Mouse (Mus musculus) midbrain, embryonic 16.5 days (tissue): Measurements from ENCODE around the gene Rnf216. TPM values are rescaled to one million over a fixed set of nuclear protein-coding genes. Genes with fewer than 3 reads are reported as not detected.

Experiments
- ATAC-seq: fragments of 200-750 bp; cut with Nextera tagmentation; 2 replicates; pipeline ENCODE4 v1.8.0; 2017; ENCODE audit warnings: moderate TSS enrichment
- H3K27ac ChIP-seq: fragments of 300-500 bp; sonication (generic); 2 replicates; pipeline ENCODE4 v1.5.1; 2014; ENCODE audit warnings: mild to moderate bottlenecking, low read length, mixed read lengths
- H3K27me3 ChIP-seq: fragments of 300-500 bp; sonication (generic); 2 replicates; pipeline ENCODE4 v1.6.1; 2014; ENCODE audit warnings: low read depth, low read length, mixed read lengths; ENCODE audit not compliant: control insufficient read depth, insufficient read depth
- H3K36me3 ChIP-seq: fragments of 300-500 bp; sonication (generic); 2 replicates; pipeline ENCODE4 v1.6.1; 2014; ENCODE audit warnings: mild to moderate bottlenecking, low read length, moderate library complexity, mixed read lengths; ENCODE audit not compliant: control insufficient read depth, insufficient read depth
- H3K4me1 ChIP-seq: fragments of 300-500 bp; sonication (generic); 2 replicates; pipeline ENCODE4 v1.6.1; 2014; ENCODE audit warnings: mild to moderate bottlenecking, low read length, mixed read lengths; ENCODE audit not compliant: control insufficient read depth, insufficient read depth
- H3K4me2 ChIP-seq: fragments of 300-500 bp; sonication (generic); 2 replicates; pipeline ENCODE4 v1.6.1; 2014; ENCODE audit warnings: mild to moderate bottlenecking, low read length, mixed read lengths
- H3K4me3 ChIP-seq: fragments of 300-500 bp; sonication (generic); 2 replicates; pipeline ENCODE4 v1.5.1; 2014; ENCODE audit warnings: low read depth, mild to moderate bottlenecking, low read length, moderate library complexity, mixed read lengths
- H3K9ac ChIP-seq: fragments of 300-500 bp; sonication (generic); 2 replicates; pipeline ENCODE4 v1.6.1; 2014; ENCODE audit warnings: low read depth, low read length, mixed read lengths
- H3K9me3 ChIP-seq: fragments of 300-500 bp; sonication (generic); replicated peaks from 2 replicates; pipeline ENCODE4 v1.6.1; 2014; ENCODE audit warnings: mild to moderate bottlenecking, low read length, mixed read lengths; ENCODE audit not compliant: control insufficient read depth, poor library complexity, severe bottlenecking
- WGBS: fragments of 180-500 bp; shearing (Covaris S2); extraction: QIAGEN DNeasy Blood & Tissue Kit; methylation state at CpG from one replicate; pipeline ENCODE4 v1.1.7; 2014; 5-methylcytosine and 5-hydroxymethylcytosine counted together
- polyA plus RNA-seq: library from polyadenylated mRNA; unstranded; fragments of >200 nt; fragmentation: Nextera tagmentation; extraction: Ambion mirVana; gene quantifications from 2 replicates; pipeline ENCODE4 v1.2.1, GENCODE M21; 2015

The Rnf216 gene
- polyA plus RNA-seq, 1 experiment from 2014 or later = 28.9 TPM

DNA sequence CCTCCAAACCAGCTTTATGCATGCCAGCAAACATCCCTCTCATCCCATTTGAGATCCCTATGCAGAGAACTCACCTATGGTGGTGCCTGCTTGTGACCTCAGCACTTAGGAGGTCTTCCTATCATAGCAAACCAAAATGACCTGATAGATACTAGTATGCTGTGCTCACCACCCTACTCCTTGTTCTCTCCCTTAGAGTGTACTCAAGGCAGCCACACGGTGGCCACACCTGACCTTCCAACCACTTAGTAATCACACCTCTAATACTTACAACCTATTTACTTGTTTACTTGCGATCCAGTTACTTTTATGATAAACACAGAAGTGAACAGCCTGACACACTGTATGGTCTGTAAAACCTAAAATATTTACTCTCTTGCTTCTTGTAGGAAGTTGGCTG is 58.1 kb downstream of the Rnf216 start:
- WGBS = 93% methylated on average over 2 of the region's 2 CpGs
- H3K4me2 ChIP-seq = no peak overlapping the region
- no peak overlapping the region for H3K4me3 ChIP-seq
- no peak overlapping the region for H3K9ac ChIP-seq
- 0 out of 2 replicates have a peak overlapping the region, but pooled peaks have one; percentile 3 for H3K27ac ChIP-seq
- no peaks in the 10 kb centered on the region for H3K36me3 ChIP-seq
- no peaks in the 10 kb centered on the region for H3K9me3 ChIP-seq
- H3K4me1 ChIP-seq = peaks cover 19% of the 10 kb centered on the region
- no peak for ATAC-seq
- H3K27me3 ChIP-seq = no peaks in the 10 kb centered on the region

DNA sequence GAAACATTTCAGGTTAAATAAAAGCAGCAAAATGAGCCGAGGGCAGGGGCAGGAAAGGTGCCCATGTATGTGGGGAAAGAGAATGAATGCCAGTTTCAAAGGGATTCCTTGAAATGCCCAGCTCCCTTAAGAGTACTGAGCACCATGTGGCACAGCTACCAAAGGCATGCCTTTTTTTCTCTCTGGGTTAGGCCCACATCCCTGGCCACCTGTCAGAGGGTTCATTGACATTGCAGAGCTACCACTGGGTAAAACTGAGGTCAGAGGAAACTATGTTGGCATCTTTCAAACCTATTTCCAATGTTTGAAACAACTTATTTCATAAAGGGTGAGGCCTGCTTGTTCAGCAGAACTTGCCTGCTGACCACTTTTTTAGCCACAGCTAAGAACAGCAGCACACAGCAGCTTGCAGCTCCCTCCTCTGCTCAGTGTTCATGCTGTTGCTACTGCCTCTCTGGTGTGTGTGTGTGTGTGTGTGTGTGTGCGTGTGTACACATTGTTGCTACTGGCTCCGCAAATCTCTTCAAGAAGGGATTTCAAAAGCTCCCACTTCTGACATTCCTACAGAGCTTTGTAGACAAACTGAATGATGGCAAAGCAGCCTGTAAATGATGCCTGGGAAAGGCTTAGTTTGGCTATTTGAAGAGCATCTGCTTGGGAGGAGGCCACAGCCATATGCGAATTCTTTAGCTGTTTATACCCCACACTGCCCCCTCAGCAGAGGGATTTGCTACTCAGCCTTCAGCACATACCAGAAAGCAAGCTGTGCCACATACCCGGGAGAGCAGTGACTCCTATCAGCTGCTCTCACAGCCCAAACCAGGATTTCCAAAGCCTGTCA is 59.4 kb downstream of the Rnf216 start:
- Histone ChIP-seq H3K4me3 (no peak overlapping the region), H3K4me1 (peaks cover 28% of the 10 kb centered on the region), H3K9ac (0 out of 2 replicates have a peak overlapping the region, but pooled peaks have one; percentile 1), H3K27me3 (no peaks in the 10 kb centered on the region), H3K27ac (peak overlapping the region; percentile 68), H3K9me3 (no peaks in the 10 kb centered on the region), H3K36me3 (no peaks in the 10 kb centered on the region), H3K4me2 (no peak overlapping the region)
- WGBS = 34% methylated on average over 5 of the region's 5 CpGs
- ATAC-seq = no peak; the same call in 1 of the 2 replicates

GRCm38 (mm10) chr5:143052677-143053076 is 60.1 kb downstream of the Rnf216 start:
- peak overlapping the region; percentile 0; the same call in 1 of the 2 replicates for H3K27ac ChIP-seq

GRCm38 (mm10) chr5:143051851-143052250 is 60.9 kb downstream of the Rnf216 start:
- Histone ChIP-seq H3K9me3 (no peaks in the 10 kb centered on the region), H3K4me3 (no peak overlapping the region), H3K27ac (no peak overlapping the region), H3K27me3 (no peaks in the 10 kb centered on the region), H3K4me2 (no peak overlapping the region), H3K9ac (no peak overlapping the region), H3K36me3 (no peaks in the 10 kb centered on the region), H3K4me1 (peaks cover 37% of the 10 kb centered on the region)
- WGBS = 76% methylated on average over 6 of the region's 6 CpGs
- ATAC-seq = no peak

More at GRCm38 (mm10) chr5:143052677-143053076, 60.1 kb downstream of the Rnf216 start:
- H3K36me3 ChIP-seq = no peaks in the 10 kb centered on the region
- no peak overlapping the region for H3K9ac ChIP-seq
- H3K4me1 ChIP-seq = peaks cover 35% of the 10 kb centered on the region
- no peak overlapping the region for H3K4me3 ChIP-seq
- H3K9me3 ChIP-seq = no peaks in the 10 kb centered on the region
- WGBS = 93% methylated on average over 2 of the region's 2 CpGs
- no peak for ATAC-seq
- no peaks in the 10 kb centered on the region for H3K27me3 ChIP-seq
- H3K4me2 ChIP-seq = no peak overlapping the region

DNA sequence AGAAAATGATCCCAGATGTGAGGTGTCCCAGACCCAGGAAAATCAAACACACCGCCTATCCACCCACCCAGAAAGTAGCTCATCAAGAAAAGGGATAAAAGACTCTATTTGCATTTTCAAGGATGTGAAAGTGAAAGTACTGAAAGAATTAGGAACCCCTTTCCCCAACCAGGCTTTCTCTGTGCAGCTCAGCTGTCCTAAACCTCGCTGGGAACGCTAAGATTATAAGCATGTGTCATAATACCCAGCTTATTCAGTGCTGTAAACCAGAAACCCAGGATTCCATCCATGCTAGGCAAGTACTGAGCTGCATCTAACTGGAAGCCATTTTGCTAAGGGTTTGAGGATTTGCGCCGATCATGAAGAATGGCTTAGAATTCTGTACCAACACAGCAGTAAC is 62.5 kb downstream of the Rnf216 start:
- H3K27me3 ChIP-seq = no peaks in the 10 kb centered on the region
- ATAC-seq = no peak
- H3K4me1 ChIP-seq = peaks cover 37% of the 10 kb centered on the region
- H3K36me3 ChIP-seq = no peaks in the 10 kb centered on the region
- H3K9me3 ChIP-seq = no peaks in the 10 kb centered on the region
- no peak overlapping the region for H3K4me2 ChIP-seq
- H3K9ac ChIP-seq = no peak overlapping the region
- H3K27ac ChIP-seq = peak overlapping the region; percentile 63
- WGBS = 41% methylated on average over 5 of the region's 5 CpGs
- no peak overlapping the region for H3K4me3 ChIP-seq

DNA sequence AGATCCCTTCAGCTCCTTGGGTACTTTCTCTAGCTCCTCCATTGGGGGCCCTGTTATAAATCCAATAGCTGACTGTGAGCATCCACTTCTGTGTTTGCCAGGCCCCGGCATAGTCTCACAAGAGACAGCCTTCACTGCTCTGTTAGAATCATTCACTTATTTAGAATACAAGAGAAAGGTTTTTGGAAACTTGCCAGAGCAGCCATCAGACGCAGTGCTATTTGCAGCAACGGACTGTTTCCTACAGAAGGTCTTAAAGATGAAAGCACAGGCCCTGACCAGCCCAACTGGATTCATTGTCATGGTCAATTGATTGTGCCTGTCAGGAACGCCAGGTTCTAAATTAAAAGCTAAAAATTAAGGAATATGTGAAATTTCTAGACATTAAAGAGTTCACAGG is 63.0 kb downstream of the Rnf216 start:
- H3K4me1 ChIP-seq = peaks cover 36% of the 10 kb centered on the region
- 28% methylated on average over 4 of the region's 4 CpGs for WGBS
- no peak overlapping the region for H3K4me2 ChIP-seq
- H3K27me3 ChIP-seq = no peaks in the 10 kb centered on the region
- no peak overlapping the region for H3K9ac ChIP-seq
- no peaks in the 10 kb centered on the region for H3K9me3 ChIP-seq
- H3K36me3 ChIP-seq = no peaks in the 10 kb centered on the region
- H3K4me3 ChIP-seq = no peak overlapping the region
- H3K27ac ChIP-seq = peak overlapping the region; percentile 63
- ATAC-seq = no peak

DNA sequence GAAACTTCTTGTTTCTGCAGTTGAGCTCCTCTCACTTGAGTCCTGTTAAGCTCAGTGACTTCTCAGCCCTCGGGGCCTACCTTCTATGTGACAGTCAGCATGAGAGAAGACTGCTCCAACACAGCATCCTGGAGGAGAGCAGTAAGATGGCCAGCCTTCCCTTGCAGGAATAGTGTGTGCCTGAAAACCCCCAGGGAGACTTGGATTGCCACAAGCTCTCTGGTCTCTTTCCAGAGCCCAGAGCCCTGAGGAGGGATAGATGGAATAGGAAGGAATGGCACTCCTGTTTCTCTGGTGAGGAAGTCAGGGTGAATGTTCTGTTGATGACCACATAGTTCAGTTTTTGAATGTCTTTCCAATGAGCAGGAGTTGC is 63.8 kb downstream of the Rnf216 start:
- H3K27me3 ChIP-seq = no peaks in the 10 kb centered on the region
- H3K27ac ChIP-seq = peak overlapping the region; percentile 80
- peaks cover 31% of the 10 kb centered on the region for H3K4me1 ChIP-seq
- no peak overlapping the region for H3K4me2 ChIP-seq
- 69% methylated on average over 1 of the region's 1 CpGs for WGBS
- no peak overlapping the region for H3K9ac ChIP-seq
- H3K36me3 ChIP-seq = no peaks in the 10 kb centered on the region
- no peak overlapping the region for H3K4me3 ChIP-seq
- ATAC-seq = no peak
- no peaks in the 10 kb centered on the region for H3K9me3 ChIP-seq

DNA sequence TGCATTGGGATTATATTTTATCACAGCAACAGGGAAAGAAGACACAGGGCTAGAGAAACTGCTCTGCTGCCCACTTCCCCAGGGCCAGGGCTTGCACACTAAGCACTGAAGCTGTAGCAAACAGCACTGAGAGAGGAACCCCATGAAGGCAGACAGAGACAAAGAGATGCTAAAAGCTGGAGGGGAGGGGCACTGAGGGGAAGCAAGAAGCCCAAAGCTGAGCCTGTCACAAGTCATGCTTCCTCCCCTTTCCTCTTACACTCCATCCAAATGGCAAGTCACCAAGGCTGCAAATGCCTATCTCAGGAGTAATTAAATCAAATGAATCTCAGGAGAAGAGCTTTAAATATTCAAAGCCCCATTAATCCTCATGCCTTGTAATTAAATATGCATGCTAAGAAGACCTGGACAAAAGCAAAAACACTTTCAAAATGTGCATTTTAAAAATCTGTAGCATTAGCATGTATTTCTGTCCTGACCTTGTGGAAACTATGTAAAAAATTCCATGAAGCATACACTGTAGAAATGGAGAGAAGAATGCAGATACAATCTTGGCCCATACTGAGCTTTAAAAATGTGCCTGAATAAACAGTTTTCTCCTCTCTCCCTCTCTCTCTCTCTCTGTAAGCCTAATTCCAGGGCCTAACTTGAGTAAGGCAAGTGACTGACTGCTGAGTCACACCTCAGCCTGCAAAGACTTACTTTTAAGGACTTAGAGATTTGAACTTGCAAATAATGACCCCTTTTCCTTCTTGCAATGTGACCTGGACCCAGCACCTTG is 64.4 kb downstream of the Rnf216 start:
- Histone ChIP-seq H3K9me3 (no peaks in the 10 kb centered on the region), H3K27me3 (no peaks in the 10 kb centered on the region), H3K4me1 (peaks cover 26% of the 10 kb centered on the region), H3K4me2 (no peak overlapping the region), H3K36me3 (no peaks in the 10 kb centered on the region), H3K4me3 (no peak overlapping the region), H3K9ac (peak overlapping the region; percentile 31; the same call in 1 of the 2 replicates), H3K27ac (peak overlapping the region; percentile 80)
- 0 out of 2 replicates have a peak, but pooled peaks have one; percentile 56 for ATAC-seq

GRCm38 (mm10) chr5:143047586-143047985 is 65.2 kb downstream of the Rnf216 start:
- no peaks in the 10 kb centered on the region for H3K27me3 ChIP-seq
- H3K4me2 ChIP-seq = no peak overlapping the region
- no peaks in the 10 kb centered on the region for H3K36me3 ChIP-seq
- peak overlapping the region; percentile 80 for H3K27ac ChIP-seq
- 100% methylated on average over 1 of the region's 1 CpGs for WGBS
- no peak for ATAC-seq
- H3K4me1 ChIP-seq = peaks cover 21% of the 10 kb centered on the region
- no peaks in the 10 kb centered on the region for H3K9me3 ChIP-seq
- H3K4me3 ChIP-seq = no peak overlapping the region
- H3K9ac ChIP-seq = no peak overlapping the region
